ENCODE assay signal across 9 mouse cellular contexts in the genomic region with DNA sequence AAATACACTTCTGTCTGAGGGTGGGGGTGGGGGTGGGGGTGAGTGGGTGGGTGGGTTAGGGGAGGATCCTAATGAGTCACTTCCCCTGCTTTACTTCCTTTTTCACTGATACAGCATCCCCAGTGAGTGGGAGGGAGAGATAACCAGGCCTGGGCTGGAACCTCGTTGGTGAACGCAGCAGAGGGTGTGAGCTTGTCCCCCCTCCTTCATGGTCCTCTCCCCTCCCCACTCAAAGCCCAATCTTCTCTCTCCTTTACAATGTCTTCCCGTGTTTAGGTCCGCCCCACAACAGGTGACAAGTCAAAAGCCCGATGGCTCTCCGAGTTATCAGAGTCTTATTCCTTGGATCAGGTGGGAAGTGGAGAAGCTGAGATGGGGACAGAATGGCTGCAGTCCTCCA.
DNase-seq lines count a peak whose midpoint lies in the region; ATAC-seq lines count a peak whose summit lies in the region.
"Had no signal": no experiment of that assay in that cellular context is flagged by ENCODE, and none has a peak within 500 bp of the region (broad histone marks: within the 10 kb centered on the region; RNA-seq: fewer than 3 reads in every experiment).

No protein-coding gene starts in this region.

- H3K4me1 ChIP-seq in lung, embryonic 16.5 days (replicated peaks; ENCODE audit: control insufficient read depth, insufficient read depth, low read length): peaks cover 14% of the 10 kb centered on the region
- peaks cover 8% of the 10 kb centered on the region; the same call in 1 of the 2 replicates for H3K4me1 ChIP-seq in midbrain, embryonic 15.5 days

- H3K9ac ChIP-seq in lung, embryonic 16.5 days (ENCODE audit: low read length): no peak overlapping the region
- H3K9ac ChIP-seq in midbrain, embryonic 15.5 days: no peak overlapping the region
- H3K9ac ChIP-seq: midbrain, embryonic 12.5 days had no signal

- no peaks in the 10 kb centered on the region for H3K36me3 ChIP-seq in lung, embryonic 16.5 days (ENCODE audit: control insufficient read depth, insufficient read depth, low read length)
- no peaks in the 10 kb centered on the region for H3K36me3 ChIP-seq in midbrain, embryonic 15.5 days (replicated peaks)
- H3K36me3 ChIP-seq: midbrain, embryonic 12.5 days had no signal

- no peak overlapping the region for H3K4me3 ChIP-seq in lung, embryonic 16.5 days (ENCODE audit: low read length)
- H3K4me3 ChIP-seq in midbrain, embryonic 15.5 days: no peak overlapping the region
- H3K4me3 ChIP-seq: midbrain, embryonic 12.5 days had no signal

- DNase-seq in lung, postnatal 25 days (ENCODE audit: low spot score): no peak
- peak; percentile 59 for DNase-seq in c-Kit-positive CD71-positive TER-119-negative erythroid progenitor cells, embryonic 14.5 days (ENCODE audit: low read depth)
- DNase-seq in thymus, postnatal 10 days (ENCODE audit: low spot score in 2 of 2): peak; percentile 31 to 33
- no peak for DNase-seq in kidney, adult 18-20 months
- no peak for DNase-seq in cerebellum, adult 11 months

- H3K27me3 ChIP-seq in lung, embryonic 16.5 days (ENCODE audit: control insufficient read depth, insufficient read depth, low read depth, low read length): no peaks in the 10 kb centered on the region
- no peaks in the 10 kb centered on the region for H3K27me3 ChIP-seq in midbrain, embryonic 15.5 days (replicated peaks)
- H3K27me3 ChIP-seq: midbrain, embryonic 12.5 days had no signal

- no peak overlapping the region for H3K27ac ChIP-seq in lung, embryonic 16.5 days (ENCODE audit: low read length)
- H3K27ac ChIP-seq in midbrain, embryonic 15.5 days: no peak overlapping the region
- H3K27ac ChIP-seq: midbrain, embryonic 12.5 days had no signal

- 0 out of 2 replicates have a peak, but pooled peaks have one; percentile 16 for ATAC-seq in lung, embryonic 16.5 days (ENCODE audit: low read depth)
- peak; percentile 42 for ATAC-seq in megakaryocyte, adult 5-6 weeks (ENCODE audit: poor library complexity, severe bottlenecking)
- ATAC-seq in midbrain, embryonic 15.5 days (replicated peaks): no peak

- 54% methylated on average over 6 of the region's 6 CpGs for WGBS in lung, embryonic 16.5 days
- WGBS in midbrain, embryonic 15.5 days: 85% methylated on average over 6 of the region's 6 CpGs

- H3K9me3 ChIP-seq in lung, embryonic 16.5 days (ENCODE audit: control insufficient read depth, low read length): no peaks in the 10 kb centered on the region
- H3K9me3 ChIP-seq in midbrain, embryonic 15.5 days: no peaks in the 10 kb centered on the region
- H3K9me3 ChIP-seq: midbrain, embryonic 12.5 days had no signal

- H3K4me2 ChIP-seq in lung, embryonic 16.5 days (ENCODE audit: low read depth, low read length): no peak overlapping the region
- H3K4me2 ChIP-seq in midbrain, embryonic 15.5 days: no peak overlapping the region
- H3K4me2 ChIP-seq: midbrain, embryonic 12.5 days had no signal

Comparison
In these comparisons a context has a peak if more than half of its experiments do, and no peak if none do; other contexts are left out.
1. DNase-seq: peak in c-Kit-positive CD71-positive TER-119-negative erythroid progenitor cells, embryonic 14.5 days (single experiment) and thymus, postnatal 10 days (2 of 2); none in lung, postnatal 25 days (single experiment), kidney, adult 18-20 months (single experiment) and cerebellum, adult 11 months (single experiment).